Mouse (Mus musculus) E14TG2a.4 (cell line): ENCODE measurements around the gene Ubxn10.

Experiments
- CTCF ChIP-seq: conservative IDR thresholded peaks from 2 replicates; pipeline ENCODE4 v1.5.1; 2014; ENCODE audit warnings: low read length
- NANOG ChIP-seq: IDR thresholded peaks from 2 replicates; pipeline ENCODE4 v1.6.1; 2014; ENCODE audit warnings: borderline replicate concordance, low read length, mixed read lengths

DNA sequence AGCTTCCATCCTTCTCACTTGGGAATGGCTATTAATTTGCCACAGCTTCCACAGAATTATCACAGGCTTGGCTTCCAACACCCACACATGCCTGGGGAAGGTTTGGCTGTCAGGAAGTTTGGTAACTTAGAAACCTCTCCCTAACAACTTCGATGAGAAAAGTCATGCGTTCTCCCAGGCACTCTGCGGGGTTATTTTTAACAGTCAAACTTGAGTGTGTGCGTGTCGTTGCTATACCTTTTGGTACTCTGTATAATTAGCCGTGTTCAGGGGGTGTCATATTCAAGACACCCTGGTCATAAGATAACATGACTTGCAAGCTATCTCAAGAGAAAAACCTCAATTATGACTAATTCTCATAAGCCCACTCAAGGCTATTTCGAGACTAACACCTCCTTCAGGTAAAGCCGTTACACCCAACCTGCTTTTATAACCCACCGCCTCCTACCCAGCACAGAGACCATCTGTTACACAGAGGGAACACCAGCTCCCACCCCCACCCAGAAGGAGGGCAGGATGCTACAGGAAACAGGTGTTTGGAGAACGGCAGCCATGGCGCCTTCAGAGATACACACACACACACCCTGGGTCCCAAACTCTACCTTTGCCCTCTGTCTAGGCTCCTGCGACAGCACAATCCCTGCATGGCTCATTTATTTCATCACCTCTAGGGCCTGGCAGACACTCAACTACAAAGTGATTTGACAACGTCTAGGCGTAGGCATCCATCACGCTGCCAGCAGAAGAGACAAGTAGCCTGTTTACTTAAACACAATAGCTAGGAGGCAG is 13.3 kb downstream of the Ubxn10 start:
- TF ChIP-seq CTCF = no peak
- no peak for TF ChIP-seq NANOG
